ENCODE assay signal across 21 mouse cellular contexts in the genomic region with DNA sequence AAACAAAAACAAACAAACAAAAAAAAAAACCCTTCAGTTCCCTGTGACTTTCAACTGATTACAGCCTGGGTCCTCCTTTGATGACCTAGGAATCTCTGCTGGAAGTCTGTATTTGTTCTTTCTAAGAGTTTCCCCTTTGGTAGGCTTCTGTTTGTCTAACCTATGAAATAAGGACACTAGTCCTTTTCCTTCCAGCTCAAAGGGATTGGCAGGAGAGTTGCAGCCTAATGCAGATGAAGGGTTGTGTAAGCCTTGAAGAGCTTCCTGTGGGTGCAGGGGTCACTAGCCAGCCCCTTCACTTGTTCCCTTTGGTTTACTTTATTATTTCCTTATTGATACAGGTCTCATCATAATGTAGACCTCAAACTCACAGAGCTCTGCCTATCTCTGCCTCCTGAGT. TPM values are rescaled to one million over a fixed set of nuclear protein-coding genes. Genes with fewer than 3 reads are reported as not detected.
A peak's percentile ranks its signal among the peaks of the same experiment; 100 is the strongest.
DNase-seq lines count a peak whose midpoint lies in the region; ATAC-seq and TF ChIP-seq lines count a peak whose summit lies in the region.
"Had no signal": no experiment of that assay in that cellular context is flagged by ENCODE, and none has a peak within 500 bp of the region (broad histone marks: within the 10 kb centered on the region; RNA-seq: fewer than 3 reads in every experiment).

No protein-coding gene starts in this region.

- no peak for DNase-seq in forebrain, embryonic 10.5 days (ENCODE audit: extremely low spot score, low spot score)
- DNase-seq in lung, postnatal 0 days (ENCODE audit: low spot score), result peak; percentile 30
- no peak for DNase-seq in lung, postnatal 14 days
- DNase-seq in yolk sac, embryonic 10.5 days (ENCODE audit: low spot score), result peak; percentile 57
- DNase-seq in spleen, postnatal 36 days (ENCODE audit: low spot score in 2 of 2), result no peak
- DNase-seq: adrenal gland, adult 2 months; adrenal gland, postnatal 10 days; adrenal gland, postnatal 25 days; cerebellum, adult 11 months; cerebellum, adult 18-20 months; cerebellum, adult 8-10 months; cerebellum, adult 9-11 months; cerebellum, postnatal 14 days; cerebellum, postnatal 36 days; embryo, embryonic 11 days had no signal

- H3K4me2 ChIP-seq in forebrain, embryonic 16.5 days (ENCODE audit: low read length), result no peak overlapping the region
- H3K4me2 ChIP-seq in lung, postnatal 0 days (replicated peaks; ENCODE audit: low read depth, low read length), result no peak overlapping the region
- H3K4me2 ChIP-seq: embryonic facial prominence, embryonic 12.5 days; embryonic facial prominence, embryonic 15.5 days; forebrain, embryonic 13.5 days; forebrain, embryonic 15.5 days had no signal

- H3K9ac ChIP-seq in forebrain, embryonic 16.5 days (replicated peaks; ENCODE audit: low read depth, low read length), result no peak overlapping the region
- no peak overlapping the region for H3K9ac ChIP-seq in lung, postnatal 0 days (replicated peaks; ENCODE audit: low read depth)
- H3K9ac ChIP-seq: embryonic facial prominence, embryonic 12.5 days; embryonic facial prominence, embryonic 15.5 days; forebrain, embryonic 13.5 days; forebrain, embryonic 15.5 days had no signal

- peaks cover 58% of the 10 kb centered on the region for H3K4me1 ChIP-seq in forebrain, embryonic 10.5 days
- H3K4me1 ChIP-seq in forebrain, embryonic 16.5 days (replicated peaks; ENCODE audit: control insufficient read depth, insufficient read depth, low read length), result peaks cover 7% of the 10 kb centered on the region
- peaks cover 5% of the 10 kb centered on the region; the same call in 1 of the 2 replicates for H3K4me1 ChIP-seq in lung, postnatal 0 days (ENCODE audit: insufficient read depth, low read depth, low read length)

- no peak overlapping the region for H3K4me3 ChIP-seq in forebrain, embryonic 10.5 days
- no peak overlapping the region for H3K4me3 ChIP-seq in forebrain, embryonic 16.5 days (replicated peaks; ENCODE audit: low read length)
- no peak overlapping the region for H3K4me3 ChIP-seq in lung, postnatal 0 days (ENCODE audit: low read depth, low read length)
- H3K4me3 ChIP-seq: embryonic facial prominence, embryonic 12.5 days; embryonic facial prominence, embryonic 15.5 days; erythroblast, embryonic 14.5 days; forebrain, embryonic 13.5 days; forebrain, embryonic 15.5 days had no signal

- ATAC-seq in forebrain, embryonic 16.5 days, result no peak
- ATAC-seq in lung, postnatal 0 days, result no peak
- ATAC-seq: forebrain, embryonic 13.5 days; forebrain, embryonic 15.5 days had no signal

- H3K27me3 ChIP-seq in forebrain, embryonic 10.5 days (ENCODE audit: poor library complexity, severe bottlenecking), result peaks cover 65% of the 10 kb centered on the region
- H3K27me3 ChIP-seq in forebrain, embryonic 16.5 days (replicated peaks; ENCODE audit: control insufficient read depth, insufficient read depth, low read length), result no peaks in the 10 kb centered on the region
- H3K27me3 ChIP-seq in lung, postnatal 0 days (replicated peaks; ENCODE audit: insufficient read depth, low read length), result no peaks in the 10 kb centered on the region
- H3K27me3 ChIP-seq: embryonic facial prominence, embryonic 12.5 days; embryonic facial prominence, embryonic 15.5 days; forebrain, embryonic 15.5 days had no signal

- no peaks in the 10 kb centered on the region for H3K36me3 ChIP-seq in forebrain, embryonic 10.5 days (replicated peaks)
- H3K36me3 ChIP-seq in forebrain, embryonic 16.5 days (ENCODE audit: control insufficient read depth, insufficient read depth), result no peaks in the 10 kb centered on the region
- H3K36me3 ChIP-seq in lung, postnatal 0 days (ENCODE audit: insufficient read depth, low read length), result no peaks in the 10 kb centered on the region
- H3K36me3 ChIP-seq: embryonic facial prominence, embryonic 12.5 days; embryonic facial prominence, embryonic 15.5 days; forebrain, embryonic 15.5 days had no signal

- no peaks in the 10 kb centered on the region for H3K9me3 ChIP-seq in forebrain, embryonic 10.5 days
- H3K9me3 ChIP-seq in forebrain, embryonic 16.5 days (ENCODE audit: control insufficient read depth, low read length), result no peaks in the 10 kb centered on the region
- H3K9me3 ChIP-seq in lung, postnatal 0 days (ENCODE audit: low read length), result no peaks in the 10 kb centered on the region
- H3K9me3 ChIP-seq: embryonic facial prominence, embryonic 12.5 days; embryonic facial prominence, embryonic 15.5 days; forebrain, embryonic 13.5 days; forebrain, embryonic 15.5 days had no signal

- TF ChIP-seq CTCF in lung, postnatal 0 days (IDR thresholded peaks at IDR 0.05), result no peak

- H3K27ac ChIP-seq in forebrain, embryonic 10.5 days, result 0 out of 2 replicates have a peak overlapping the region, but pooled peaks have one; percentile 17
- H3K27ac ChIP-seq in forebrain, embryonic 16.5 days (ENCODE audit: low read length), result no peak overlapping the region
- H3K27ac ChIP-seq in lung, postnatal 0 days (ENCODE audit: low read length), result no peak overlapping the region
- H3K27ac ChIP-seq: forebrain, embryonic 13.5 days; forebrain, embryonic 15.5 days had no signal

- TF ChIP-seq EP300 in lung, postnatal 0 days (IDR thresholded peaks at IDR 0.05), result no peak

RNA-seq across cellular contexts. Expression of a gene that starts 27.6 kb away (rescaled TPM):
- polyA plus RNA-seq in forebrain, embryonic 10.5 days (2016; fragmentation: Nextera tagmentation; extraction: Ambion mirVana), result 13.1 TPM in 2 replicates
- polyA plus RNA-seq in forebrain, embryonic 16.5 days (2015; fragmentation: Nextera tagmentation; extraction: Ambion mirVana), result 38.1 and 41.9 TPM in 2 replicates
- polyA plus RNA-seq in lung, postnatal 0 days (2015; fragmentation: Nextera tagmentation; extraction: Ambion mirVana), result 3.2 and 3.4 TPM in 2 replicates

RNA-seq across cellular contexts. Expression of a gene that starts 56.9 kb away (rescaled TPM):
- polyA plus RNA-seq in forebrain, embryonic 10.5 days (2016; fragmentation: Nextera tagmentation; extraction: Ambion mirVana), result 7.2 and 7.6 TPM in 2 replicates
- 3.6 and 4.2 TPM in 2 replicates for polyA plus RNA-seq in forebrain, embryonic 16.5 days (2015; fragmentation: Nextera tagmentation; extraction: Ambion mirVana)
- 2.4 and 3.5 TPM in 2 replicates for polyA plus RNA-seq in lung, postnatal 0 days (2015; fragmentation: Nextera tagmentation; extraction: Ambion mirVana)
- polyA plus RNA-seq: erythroblast, embryonic 14.5 days had no signal

Comparison
In these comparisons a context has a peak if more than half of its experiments do, and no peak if none do; other contexts are left out.
1. DNase-seq: peak in lung, postnatal 0 days (single experiment) and yolk sac, embryonic 10.5 days (single experiment); none in forebrain, embryonic 10.5 days (single experiment), lung, postnatal 14 days (single experiment) and spleen, postnatal 36 days (0 of 2).